Mouse (Mus musculus): ENCODE measurements around the gene Rabggtb.
A peak's percentile ranks its signal among the peaks of the same experiment; 100 is the strongest.

Gene Rabggtb

GRCm38 (mm10) chr3:153917200-153917599 is 4.4 kb upstream of the Rabggtb start:
- peak; percentile 95 for DNase-seq (ENCODE audit: low read depth)

GRCm38 (mm10) chr3:153913510-153914243 is 868 bp upstream of the Rabggtb start:
- DNase-seq (ENCODE audit: low read depth) = peak; percentile 82

- DNase-seq (ENCODE audit: low read depth) = peak; percentile 20
Observed at GRCm38 (mm10) chr3:153911882-153912440, 848 bp downstream of the Rabggtb start.

GRCm38 (mm10) chr3:153911197-153911881 is 1.5 kb downstream of the Rabggtb start:
- peak; percentile 50 for DNase-seq (ENCODE audit: low read depth)

- no peak for DNase-seq (ENCODE audit: low read depth)
Observed at GRCm38 (mm10) chr3:153910489-153910888, 2.3 kb downstream of the Rabggtb start.

GRCm38 (mm10) chr3:153908919-153909318 is 3.9 kb downstream of the Rabggtb start:
- no peak for DNase-seq (ENCODE audit: low read depth)

GRCm38 (mm10) chr3:153906136-153906871 is 6.5 kb downstream of the Rabggtb start, which contains the start of gene Msh4:
Gene Msh4 (minus strand): TSS chr3:153906138.
- no peak for DNase-seq (ENCODE audit: low read depth)

- no peak for DNase-seq (ENCODE audit: low read depth)
Observed at GRCm38 (mm10) chr3:153905251-153906135, 7.3 kb downstream of the Rabggtb start.

GRCm38 (mm10) chr3:153904586-153904985 is 8.2 kb downstream of the Rabggtb start:
- DNase-seq (ENCODE audit: low read depth) = peak; percentile 69

- DNase-seq (ENCODE audit: low read depth) = no peak
Observed at GRCm38 (mm10) chr3:153902595-153902994, 10.2 kb downstream of the Rabggtb start.

- no peak for DNase-seq (ENCODE audit: low read depth)
Observed at GRCm38 (mm10) chr3:153901904-153902303, 10.9 kb downstream of the Rabggtb start.

- no peak for DNase-seq (ENCODE audit: low read depth)
Observed at GRCm38 (mm10) chr3:153897216-153897615, 15.6 kb downstream of the Rabggtb start.

GRCm38 (mm10) chr3:153895454-153895853 is 17.4 kb downstream of the Rabggtb start:
- DNase-seq (ENCODE audit: low read depth) = no peak

GRCm38 (mm10) chr3:153889188-153889781 is 23.5 kb downstream of the Rabggtb start:
- DNase-seq (ENCODE audit: low read depth) = no peak

- no peak for DNase-seq (ENCODE audit: low read depth)
Observed at GRCm38 (mm10) chr3:153888141-153888540, 24.7 kb downstream of the Rabggtb start.

- no peak for DNase-seq (ENCODE audit: low read depth)
Observed at GRCm38 (mm10) chr3:153886296-153886695, 26.5 kb downstream of the Rabggtb start.

- DNase-seq (ENCODE audit: low read depth) = no peak
Observed at GRCm38 (mm10) chr3:153871396-153871795, 41.4 kb downstream of the Rabggtb start.

GRCm38 (mm10) chr3:153867149-153868136 is 45.4 kb downstream of the Rabggtb start:
- peak; percentile 32 for DNase-seq (ENCODE audit: low read depth)

GRCm38 (mm10) chr3:153864636-153865429 is 48.0 kb downstream of the Rabggtb start:
- DNase-seq (ENCODE audit: low read depth) = no peak
